Mouse (Mus musculus) G1E (cell line): ENCODE data around the gene Grb2.

Source experiments
- CTCF ChIP-seq: IDR thresholded peaks from 2 replicates; pipeline ENCODE4 v1.5.1; 2012; ENCODE audit warnings: low read depth, low read length, inconsistent platforms, mixed read lengths
- GATA1 ChIP-seq: IDR thresholded peaks from 2 replicates; pipeline ENCODE4 v1.6.1; 2012; ENCODE audit warnings: borderline replicate concordance, low read length, inconsistent platforms, mixed read lengths

DNA sequence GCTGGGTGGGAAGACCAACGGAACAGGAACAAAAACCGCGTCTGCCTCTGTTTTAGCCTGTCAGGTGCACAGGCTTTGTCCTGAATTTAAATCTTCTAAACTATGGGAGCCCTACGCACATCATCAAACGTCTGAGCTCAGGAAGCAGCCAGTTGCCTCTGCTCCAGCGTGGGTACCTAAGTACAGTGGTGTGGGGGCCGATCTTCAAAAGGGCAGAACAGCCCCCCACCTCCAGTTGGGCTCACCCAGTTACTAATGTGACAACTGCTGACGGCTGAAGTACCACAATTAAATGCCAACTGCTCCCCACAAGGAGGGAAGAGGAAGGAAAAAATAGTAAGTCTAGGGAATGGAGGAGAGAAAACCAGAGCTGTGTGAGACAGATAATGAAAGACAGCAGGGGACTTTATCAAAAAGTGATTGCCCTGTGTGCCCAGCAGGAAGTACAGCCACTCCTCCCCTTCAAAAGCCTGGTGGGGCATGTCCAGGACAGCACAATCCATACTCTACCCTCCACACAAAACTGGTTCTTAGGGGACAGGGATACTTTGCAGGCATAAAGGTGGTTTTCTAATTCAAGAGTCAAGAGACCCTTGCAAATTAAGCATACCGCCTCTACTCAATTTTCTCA lies 34.0 kb downstream of the Grb2 start:
- TF ChIP-seq CTCF (no peak), GATA1 (no peak)
